Mouse (Mus musculus) bone marrow macrophage, adult 2 months (primary cell): ENCODE results near the gene Cadm4.

Experiments
- CTCF ChIP-seq: IDR thresholded peaks from 2 replicates; pipeline ENCODE4 v1.5.1; 2012; ENCODE audit warnings: low read depth, mild to moderate bottlenecking, low read length, moderate library complexity
- POLR2A ChIP-seq: IDR thresholded peaks from 2 replicates; pipeline ENCODE4 v1.6.1; 2012; ENCODE audit warnings: mild to moderate bottlenecking, low read depth, low read length, borderline replicate concordance

- TF ChIP-seq CTCF (no peak), POLR2A (no peak)
Observed at GRCm38 (mm10) chr7:24476338-24476737, 5.5 kb upstream of the Cadm4 start.
